In the genomic region with DNA sequence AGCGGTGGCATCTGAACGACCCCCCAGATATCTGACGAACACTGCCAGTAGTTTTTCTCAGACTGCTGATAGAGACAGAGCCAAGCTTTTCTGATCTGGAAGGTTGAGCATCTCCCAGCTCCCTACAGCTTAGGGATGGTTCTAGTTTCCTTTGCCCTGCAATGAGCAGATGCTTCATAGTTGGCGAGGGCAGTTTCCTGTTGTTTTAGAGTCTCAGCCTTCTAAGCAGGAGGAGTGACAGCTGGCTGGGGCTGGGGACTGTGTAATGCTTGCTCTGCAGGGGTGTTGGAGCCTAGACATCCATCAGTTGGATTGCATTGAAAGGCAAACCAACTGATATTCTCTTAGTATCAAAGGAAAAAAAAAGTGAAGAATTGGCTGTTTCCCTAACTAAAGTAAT, we compare ENCODE assay signal across 18 mouse cellular contexts. TPM values are rescaled to one million over a fixed set of nuclear protein-coding genes. Genes with fewer than 3 reads are reported as not detected.
DNase-seq lines count a peak whose midpoint lies in the region; ATAC-seq and TF ChIP-seq lines count a peak whose summit lies in the region.
"Had no signal": no experiment of that assay in that cellular context is flagged by ENCODE, and none has a peak within 500 bp of the region (broad histone marks: within the 10 kb centered on the region; RNA-seq: fewer than 3 reads in every experiment).

No protein-coding gene starts in this region.

- H3K4me1 ChIP-seq in hindbrain, postnatal 0 days (ENCODE audit: insufficient read depth, low read length), result no peaks in the 10 kb centered on the region
- no peaks in the 10 kb centered on the region for H3K4me1 ChIP-seq in hindbrain, embryonic 13.5 days (replicated peaks)
- H3K4me1 ChIP-seq in lung, embryonic 14.5 days (ENCODE audit: insufficient read depth), result no peaks in the 10 kb centered on the region
- no peaks in the 10 kb centered on the region for H3K4me1 ChIP-seq in intestine, embryonic 16.5 days (ENCODE audit: control insufficient read depth, insufficient read depth, low read length)
- H3K4me1 ChIP-seq: embryonic facial prominence, embryonic 12.5 days; midbrain, embryonic 13.5 days had no signal

- no peak overlapping the region for H3K4me2 ChIP-seq in hindbrain, postnatal 0 days (ENCODE audit: low read depth, low read length)
- H3K4me2 ChIP-seq in hindbrain, embryonic 13.5 days, result no peak overlapping the region
- no peak overlapping the region for H3K4me2 ChIP-seq in lung, embryonic 14.5 days
- H3K4me2 ChIP-seq in intestine, embryonic 16.5 days (ENCODE audit: low read depth, low read length), result no peak overlapping the region
- H3K4me2 ChIP-seq: embryonic facial prominence, embryonic 12.5 days; heart, embryonic 11.5 days; midbrain, embryonic 13.5 days had no signal

- WGBS in hindbrain, postnatal 0 days, result 56% methylated on average over 4 of the region's 4 CpGs
- 85% methylated on average over 4 of the region's 4 CpGs for WGBS in hindbrain, embryonic 13.5 days
- 75% methylated on average over 4 of the region's 4 CpGs for WGBS in lung, embryonic 14.5 days
- 83% methylated on average over 4 of the region's 4 CpGs for WGBS in intestine, embryonic 16.5 days

- H3K4me3 ChIP-seq in hindbrain, postnatal 0 days (ENCODE audit: low read length), result no peak overlapping the region
- H3K4me3 ChIP-seq in hindbrain, embryonic 13.5 days, result no peak overlapping the region
- no peak overlapping the region for H3K4me3 ChIP-seq in lung, embryonic 14.5 days (ENCODE audit: low read depth, low read length)
- H3K4me3 ChIP-seq in intestine, embryonic 16.5 days (ENCODE audit: low read length), result no peak overlapping the region
- H3K4me3 ChIP-seq: embryonic facial prominence, embryonic 12.5 days; midbrain, embryonic 13.5 days; myocyte had no signal

- no peaks in the 10 kb centered on the region for H3K27me3 ChIP-seq in hindbrain, postnatal 0 days (ENCODE audit: insufficient read depth, low read length)
- H3K27me3 ChIP-seq in hindbrain, embryonic 13.5 days, result no peaks in the 10 kb centered on the region
- no peaks in the 10 kb centered on the region for H3K27me3 ChIP-seq in lung, embryonic 14.5 days (ENCODE audit: insufficient read depth, low read length)
- no peaks in the 10 kb centered on the region for H3K27me3 ChIP-seq in intestine, embryonic 16.5 days (replicated peaks; ENCODE audit: control insufficient read depth, insufficient read depth, low read length)
- H3K27me3 ChIP-seq: embryonic facial prominence, embryonic 12.5 days; midbrain, embryonic 13.5 days had no signal

- H3K9me3 ChIP-seq in hindbrain, postnatal 0 days (ENCODE audit: low read length), result no peaks in the 10 kb centered on the region
- H3K9me3 ChIP-seq in hindbrain, embryonic 13.5 days, result no peaks in the 10 kb centered on the region
- H3K9me3 ChIP-seq in lung, embryonic 14.5 days (ENCODE audit: low read depth, low read length), result no peaks in the 10 kb centered on the region
- H3K9me3 ChIP-seq in intestine, embryonic 16.5 days (ENCODE audit: control insufficient read depth, low read length), result no peaks in the 10 kb centered on the region
- H3K9me3 ChIP-seq: midbrain, embryonic 13.5 days had no signal

- H3K36me3 ChIP-seq in hindbrain, postnatal 0 days (ENCODE audit: insufficient read depth, low read length), result no peaks in the 10 kb centered on the region
- no peaks in the 10 kb centered on the region for H3K36me3 ChIP-seq in hindbrain, embryonic 13.5 days
- no peaks in the 10 kb centered on the region for H3K36me3 ChIP-seq in lung, embryonic 14.5 days (ENCODE audit: insufficient read depth)
- H3K36me3 ChIP-seq in intestine, embryonic 16.5 days (ENCODE audit: control insufficient read depth, insufficient read depth, low read length), result no peaks in the 10 kb centered on the region
- H3K36me3 ChIP-seq: embryonic facial prominence, embryonic 12.5 days; midbrain, embryonic 13.5 days had no signal

- no peak overlapping the region for H3K9ac ChIP-seq in hindbrain, postnatal 0 days (replicated peaks; ENCODE audit: low read length)
- H3K9ac ChIP-seq in hindbrain, embryonic 13.5 days, result no peak overlapping the region
- no peak overlapping the region for H3K9ac ChIP-seq in lung, embryonic 14.5 days
- H3K9ac ChIP-seq in intestine, embryonic 16.5 days (ENCODE audit: low read depth, low read length), result no peak overlapping the region
- H3K9ac ChIP-seq: embryonic facial prominence, embryonic 12.5 days; forebrain, postnatal 0 days; midbrain, embryonic 13.5 days had no signal

- H3K27ac ChIP-seq in hindbrain, postnatal 0 days, result no peak overlapping the region
- H3K27ac ChIP-seq in hindbrain, embryonic 13.5 days, result no peak overlapping the region
- H3K27ac ChIP-seq in lung, embryonic 14.5 days (ENCODE audit: low read depth), result no peak overlapping the region
- H3K27ac ChIP-seq in intestine, embryonic 16.5 days (ENCODE audit: low read length), result no peak overlapping the region
- H3K27ac ChIP-seq: embryonic facial prominence, embryonic 12.5 days; midbrain, embryonic 13.5 days had no signal

- no peak for ATAC-seq in hindbrain, postnatal 0 days
- no peak for ATAC-seq in hindbrain, embryonic 13.5 days (ENCODE audit: low FRiP score)
- ATAC-seq in lung, embryonic 14.5 days (ENCODE audit: insufficient read depth), result no peak
- ATAC-seq in intestine, embryonic 16.5 days, result no peak
- ATAC-seq: forebrain, postnatal 0 days; midbrain, embryonic 13.5 days had no signal

- peak; percentile 63 for DNase-seq in hindbrain, postnatal 0 days (ENCODE audit: low spot score)
- DNase-seq in lung, embryonic 14.5 days, result peak; percentile 11
- no peak for DNase-seq in lung, postnatal 14 days
- DNase-seq in brain, adult 2 months (ENCODE audit: low read depth, low spot score), result peak; percentile 62
- peak; percentile 2 for DNase-seq in telencephalon, adult 2 months (ENCODE audit: low read depth, low spot score)
- DNase-seq: adrenal gland, postnatal 14 days; forebrain, postnatal 0 days; gastrocnemius, postnatal 14 days; heart, adult 11 months; kidney, adult 18-20 months; kidney, postnatal 4 days; thymus, postnatal 25 days had no signal

- TF ChIP-seq CTCF in hindbrain, postnatal 0 days (IDR thresholded peaks at IDR 0.05; ENCODE audit: low read depth), result no peak
- TF ChIP-seq CTCF in lung, embryonic 14.5 days (IDR thresholded peaks at IDR 0.05; ENCODE audit: low read depth), result no peak

RNA-seq across cellular contexts. Expression of a gene that starts 56.6 kb away (rescaled TPM):
- 10.5 and 11.2 TPM in 2 replicates for total RNA-seq in hindbrain, postnatal 0 days (2014; rRNA removed)
- polyA plus RNA-seq in hindbrain, postnatal 0 days (2015; fragmentation: Nextera tagmentation; extraction: Ambion mirVana), result 7.9 and 8.7 TPM in 2 replicates
- polyA plus RNA-seq in hindbrain, embryonic 13.5 days (2015; fragmentation: Nextera tagmentation; extraction: Ambion mirVana), result 4.1 and 6.3 TPM in 2 replicates
- 5.4 and 5.9 TPM in 2 replicates for polyA plus RNA-seq in lung, embryonic 14.5 days (2014; fragmentation: Nextera tagmentation; extraction: Ambion mirVana)
- 26.6 and 33.9 TPM in 2 replicates for polyA plus RNA-seq in intestine, embryonic 16.5 days (2015; fragmentation: Nextera tagmentation; extraction: Ambion mirVana)

RNA-seq across cellular contexts. Expression of a gene that starts 56.9 kb away (rescaled TPM):
- total RNA-seq in hindbrain, postnatal 0 days (2014; rRNA removed), result 10.4 and 13.1 TPM in 2 replicates
- polyA plus RNA-seq in hindbrain, postnatal 0 days (2015; fragmentation: Nextera tagmentation; extraction: Ambion mirVana), result 9.9 and 10.3 TPM in 2 replicates
- 5.0 and 8.9 TPM in 2 replicates for polyA plus RNA-seq in hindbrain, embryonic 13.5 days (2015; fragmentation: Nextera tagmentation; extraction: Ambion mirVana)
- polyA plus RNA-seq in lung, embryonic 14.5 days (2014; fragmentation: Nextera tagmentation; extraction: Ambion mirVana), result 2.8 and 5.3 TPM in 2 replicates
- polyA plus RNA-seq in intestine, embryonic 16.5 days (2015; fragmentation: Nextera tagmentation; extraction: Ambion mirVana), result 3.1 and 4.6 TPM in 2 replicates
